ENCODE assay signal across 16 mouse cellular contexts in genomic region chr2:57847707-57848106, GRCm38 (mm10).
DNase-seq lines count a peak whose midpoint lies in the region; ATAC-seq and TF ChIP-seq lines count a peak whose summit lies in the region.
"Had no signal": no experiment of that assay in that cellular context is flagged by ENCODE, and none has a peak within 500 bp of the region (broad histone marks: within the 10 kb centered on the region; RNA-seq: fewer than 3 reads in every experiment).

No protein-coding gene starts in this region.

- H3K4me2 ChIP-seq in heart, embryonic 12.5 days = no peak overlapping the region
- H3K4me2 ChIP-seq in kidney, postnatal 0 days (ENCODE audit: low read length) = no peak overlapping the region
- H3K4me2 ChIP-seq in intestine, postnatal 0 days (replicated peaks; ENCODE audit: low read depth) = no peak overlapping the region
- H3K4me2 ChIP-seq: hindbrain, embryonic 15.5 days; liver, embryonic 12.5 days had no signal

- peaks cover 7% of the 10 kb centered on the region; the same call in 1 of the 2 replicates for H3K4me1 ChIP-seq in heart, embryonic 10.5 days
- H3K4me1 ChIP-seq in heart, embryonic 12.5 days (replicated peaks) = peaks cover 14% of the 10 kb centered on the region; the same call in 1 of the 2 replicates
- no peaks in the 10 kb centered on the region for H3K4me1 ChIP-seq in kidney, postnatal 0 days (replicated peaks; ENCODE audit: insufficient read depth, low read length)
- H3K4me1 ChIP-seq in intestine, postnatal 0 days (replicated peaks; ENCODE audit: control insufficient read depth, insufficient read depth, low read length) = no peaks in the 10 kb centered on the region
- H3K4me1 ChIP-seq: liver, embryonic 12.5 days had no signal

- WGBS in heart, embryonic 10.5 days = 47% methylated on average over 4 of the region's 4 CpGs
- WGBS in heart, embryonic 12.5 days = 55% methylated on average over 4 of the region's 4 CpGs
- WGBS in kidney, postnatal 0 days = 53% methylated on average over 4 of the region's 4 CpGs
- 58% methylated on average over 4 of the region's 4 CpGs for WGBS in intestine, postnatal 0 days

- H3K9me3 ChIP-seq in heart, embryonic 10.5 days = no peaks in the 10 kb centered on the region
- no peaks in the 10 kb centered on the region for H3K9me3 ChIP-seq in heart, embryonic 12.5 days (replicated peaks)
- H3K9me3 ChIP-seq in kidney, postnatal 0 days (replicated peaks; ENCODE audit: low read length) = no peaks in the 10 kb centered on the region
- no peaks in the 10 kb centered on the region for H3K9me3 ChIP-seq in intestine, postnatal 0 days (ENCODE audit: control insufficient read depth)
- H3K9me3 ChIP-seq: G1E; hindbrain, embryonic 15.5 days; liver, embryonic 12.5 days had no signal

- no peaks in the 10 kb centered on the region for H3K36me3 ChIP-seq in heart, embryonic 10.5 days
- H3K36me3 ChIP-seq in heart, embryonic 12.5 days = no peaks in the 10 kb centered on the region
- no peaks in the 10 kb centered on the region for H3K36me3 ChIP-seq in kidney, postnatal 0 days (ENCODE audit: insufficient read depth, low read length)
- no peaks in the 10 kb centered on the region for H3K36me3 ChIP-seq in intestine, postnatal 0 days (ENCODE audit: control insufficient read depth, insufficient read depth)
- H3K36me3 ChIP-seq: G1E; hindbrain, embryonic 15.5 days; liver, embryonic 12.5 days had no signal

- TF ChIP-seq CTCF in kidney, postnatal 0 days (IDR thresholded peaks at IDR 0.05; ENCODE audit: low read depth) = no peak
- TF ChIP-seq CTCF in intestine, postnatal 0 days (IDR thresholded peaks at IDR 0.05; ENCODE audit: low read depth) = no peak

- no peak overlapping the region for H3K4me3 ChIP-seq in heart, embryonic 10.5 days
- H3K4me3 ChIP-seq in heart, embryonic 12.5 days = no peak overlapping the region
- no peak overlapping the region for H3K4me3 ChIP-seq in kidney, postnatal 0 days (replicated peaks; ENCODE audit: low read depth, low read length)
- H3K4me3 ChIP-seq in intestine, postnatal 0 days (ENCODE audit: low read depth, low read length) = no peak overlapping the region
- H3K4me3 ChIP-seq: hindbrain, embryonic 15.5 days; liver, embryonic 12.5 days had no signal

- H3K27me3 ChIP-seq in heart, embryonic 10.5 days (ENCODE audit: insufficient read depth, poor library complexity, severe bottlenecking) = no peaks in the 10 kb centered on the region
- no peaks in the 10 kb centered on the region for H3K27me3 ChIP-seq in heart, embryonic 12.5 days (replicated peaks)
- no peaks in the 10 kb centered on the region for H3K27me3 ChIP-seq in kidney, postnatal 0 days (ENCODE audit: insufficient read depth, low read length)
- no peaks in the 10 kb centered on the region for H3K27me3 ChIP-seq in intestine, postnatal 0 days (replicated peaks; ENCODE audit: control insufficient read depth, insufficient read depth, low read length)
- H3K27me3 ChIP-seq: hindbrain, embryonic 15.5 days; liver, embryonic 12.5 days had no signal

- no peak for ATAC-seq in heart, embryonic 12.5 days (ENCODE audit: insufficient number of reproducible peaks, low FRiP score)
- ATAC-seq in kidney, postnatal 0 days (replicated peaks; ENCODE audit: low FRiP score, low read depth) = no peak
- ATAC-seq in intestine, postnatal 0 days = no peak
- ATAC-seq: forebrain, embryonic 14.5 days; liver, embryonic 12.5 days; midbrain, embryonic 16.5 days had no signal

- no peak overlapping the region for H3K9ac ChIP-seq in heart, embryonic 12.5 days
- H3K9ac ChIP-seq in kidney, postnatal 0 days (ENCODE audit: low read depth, low read length) = no peak overlapping the region
- no peak overlapping the region for H3K9ac ChIP-seq in intestine, postnatal 0 days (ENCODE audit: low read depth, low read length)
- H3K9ac ChIP-seq: hindbrain, embryonic 15.5 days; liver, embryonic 12.5 days had no signal

- DNase-seq in heart, embryonic 10.5 days (ENCODE audit: low spot score) = no peak
- peak; percentile 8 for DNase-seq in kidney, postnatal 0 days (ENCODE audit: low spot score)
- no peak for DNase-seq in kidney, adult 18-20 months
- peak; percentile 9 to 26 for DNase-seq in kidney, postnatal 36 days
- peak; percentile 18 for DNase-seq in retina, embryonic 14.5 days (ENCODE audit: low spot score)
- DNase-seq: adrenal gland, adult 8-10 months; cerebellum, adult 18-20 months; layer of hippocampus, postnatal 36 days; right cerebral cortex, postnatal 25 days had no signal

- H3K27ac ChIP-seq in heart, embryonic 10.5 days = peak overlapping the region; percentile 49; the same call in 1 of the 2 replicates
- H3K27ac ChIP-seq in heart, embryonic 12.5 days (ENCODE audit: poor library complexity, severe bottlenecking) = no peak overlapping the region
- H3K27ac ChIP-seq in kidney, postnatal 0 days = no peak overlapping the region
- H3K27ac ChIP-seq in intestine, postnatal 0 days (ENCODE audit: low read depth, low read length) = no peak overlapping the region
- H3K27ac ChIP-seq: hindbrain, embryonic 15.5 days; liver, embryonic 12.5 days had no signal

Comparison
In these comparisons a context has a peak if more than half of its experiments do, and no peak if none do; other contexts are left out.
1. DNase-seq: peak in kidney, postnatal 0 days (single experiment), kidney, postnatal 36 days (2 of 2) and retina, embryonic 14.5 days (single experiment); none in heart, embryonic 10.5 days (single experiment) and kidney, adult 18-20 months (single experiment).